Mouse (Mus musculus) liver, embryonic 11.5 days (tissue): ENCODE data around the gene Arhgdia. TPM values are rescaled to one million over a fixed set of nuclear protein-coding genes. Genes with fewer than 3 reads are reported as not detected.

ENCODE experiments used
- ATAC-seq: fragments of 200-750 bp; cut with Nextera tagmentation; replicated peaks from 2 replicates; pipeline ENCODE4 v1.8.0; 2017; ENCODE audit warnings: moderate number of reproducible peaks, mild to moderate bottlenecking, moderate TSS enrichment, moderate library complexity; ENCODE audit not compliant: low FRiP score
- DNase-seq: peaks from one replicate; pipeline ENCODE4 v3.0.0-alpha.2; 2017; ENCODE audit warnings: low spot score
- H3K27ac ChIP-seq: fragments of 300-500 bp; sonication (generic); 2 replicates; pipeline ENCODE4 v1.5.1; 2014; ENCODE audit warnings: mild to moderate bottlenecking, low read depth, low read length, control low read depth
- H3K27me3 ChIP-seq: fragments of 300-500 bp; sonication (generic); replicated peaks from 2 replicates; pipeline ENCODE4 v1.6.1; 2014; ENCODE audit warnings: low read length, mixed read lengths; ENCODE audit not compliant: control insufficient read depth, insufficient read depth
- H3K36me3 ChIP-seq: fragments of 300-500 bp; sonication (generic); 2 replicates; pipeline ENCODE4 v1.6.1; 2014; ENCODE audit warnings: mild to moderate bottlenecking, low read length, moderate library complexity, mixed read lengths; ENCODE audit not compliant: control insufficient read depth, insufficient read depth
- H3K4me1 ChIP-seq: fragments of 300-500 bp; sonication (generic); replicated peaks from 2 replicates; pipeline ENCODE4 v1.6.1; 2014; ENCODE audit warnings: low read length, mixed read lengths; ENCODE audit not compliant: control insufficient read depth, insufficient read depth
- H3K4me2 ChIP-seq: fragments of 300-500 bp; sonication (generic); 2 replicates; pipeline ENCODE4 v1.6.1; 2014; ENCODE audit warnings: mild to moderate bottlenecking, control low read depth, moderate library complexity
- H3K4me3 ChIP-seq: fragments of 300-500 bp; sonication (generic); 2 replicates; pipeline ENCODE4 v1.5.1; 2014; ENCODE audit warnings: low read depth, low read length, control low read depth
- H3K9ac ChIP-seq: fragments of 300-500 bp; sonication (generic); 2 replicates; pipeline ENCODE4 v1.6.1; 2014; ENCODE audit warnings: low read depth, low read length, control low read depth
- H3K9me3 ChIP-seq: fragments of 300-500 bp; sonication (generic); 2 replicates; pipeline ENCODE4 v1.6.1; 2016; ENCODE audit warnings: low read length, inconsistent platforms, mixed read lengths; ENCODE audit not compliant: control insufficient read depth
- WGBS: fragments of 180-500 bp; shearing (Covaris S2); extraction: QIAGEN DNeasy Blood & Tissue Kit; methylation state at CpG from one replicate; pipeline ENCODE4 v1.1.7; 2014; 5-methylcytosine and 5-hydroxymethylcytosine counted together
- polyA plus RNA-seq: library from polyadenylated mRNA; unstranded; fragments of >200 nt; fragmentation: Nextera tagmentation; extraction: Ambion mirVana; gene quantifications from 2 replicates; pipeline ENCODE4 v1.2.1, GENCODE M21; 2014

Arhgdia gene
- polyA plus RNA-seq, 1 experiment from 2014 or later = 561 TPM

DNA sequence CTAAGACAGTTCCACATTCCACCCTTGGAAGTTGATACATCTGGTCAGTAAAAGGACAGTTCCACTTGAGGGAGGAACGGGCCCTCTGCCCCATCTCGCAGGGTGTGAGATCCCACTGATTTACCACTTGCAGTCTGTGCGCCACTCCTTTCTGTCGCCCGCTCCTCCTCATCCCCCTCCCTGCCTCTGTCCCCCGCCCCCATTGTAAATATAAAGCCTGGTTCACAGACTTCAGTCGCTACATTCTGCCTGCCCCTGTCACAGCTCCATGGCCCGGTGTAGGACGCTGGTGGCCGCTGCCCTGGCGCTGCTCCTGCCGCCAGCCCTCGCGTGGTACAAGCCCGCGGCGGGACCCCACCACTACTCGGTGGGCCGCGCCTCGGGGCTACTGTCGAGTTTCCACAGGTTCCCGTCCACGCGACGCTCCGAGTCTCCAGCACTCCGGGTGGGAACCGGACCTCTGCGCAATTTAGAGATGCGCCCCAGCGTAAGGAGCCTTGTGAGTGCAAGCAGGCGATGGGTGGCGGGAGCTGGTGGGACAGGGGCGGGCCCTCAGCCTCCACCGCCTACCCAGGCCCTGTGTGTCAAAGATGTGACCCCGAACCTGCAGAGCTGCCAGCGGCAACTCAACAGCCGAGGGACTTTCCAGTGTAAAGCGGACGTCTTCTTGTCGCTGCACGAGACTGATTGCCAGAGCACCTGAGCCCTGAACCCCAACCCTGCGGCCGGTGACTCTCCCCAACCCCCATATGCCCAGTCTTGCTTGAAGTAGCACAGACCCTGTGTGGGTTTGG is 27.0 kb upstream of the Arhgdia start, which contains the start of gene Npb:
TSS of gene Npb (plus strand) at position 237 of the 794 bp plus-strand sequence.
- Histone ChIP-seq H3K4me3 (peak within 1 kb of the TSS; percentile 40), H3K9me3 (no peaks in the 10 kb centered on the region), H3K27me3 (peaks cover 4% of the 10 kb centered on the region; the same call in 1 of the 2 replicates), H3K9ac (peak within 1 kb of the TSS; percentile 57), H3K27ac (peak within 1 kb of the TSS; percentile 36; the same call in 1 of the 2 replicates), H3K36me3 (peaks cover 33% of the 10 kb centered on the region), H3K4me2 (peak within 1 kb of the TSS; percentile 66), H3K4me1 (peaks cover 25% of the 10 kb centered on the region)
- ATAC-seq (no peak), DNase-seq (no peak)
- 15% methylated on average over 45 of the region's 45 CpGs for WGBS

DNA sequence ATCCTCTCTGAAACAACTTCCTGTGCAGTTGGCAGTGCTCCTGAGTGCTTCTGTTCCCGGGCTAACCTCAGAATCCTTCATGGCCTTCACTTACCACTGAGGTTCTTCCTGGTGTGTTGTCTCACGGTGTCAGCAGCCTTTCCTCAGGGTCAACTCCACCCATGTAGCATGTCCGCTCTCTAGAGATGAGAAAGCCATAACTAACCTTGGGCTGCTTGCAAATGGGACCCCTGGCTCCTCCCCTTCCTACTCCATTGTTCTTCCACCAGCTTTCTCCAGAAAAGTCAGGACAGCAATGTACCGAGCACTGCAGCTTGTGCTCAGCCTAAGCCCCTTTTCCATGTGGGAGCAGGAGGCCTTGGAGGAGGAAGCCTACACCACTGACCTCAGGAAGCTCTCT is 25.3 kb upstream of the Arhgdia start:
- 81% methylated on average over 4 of the region's 4 CpGs for WGBS

DNA sequence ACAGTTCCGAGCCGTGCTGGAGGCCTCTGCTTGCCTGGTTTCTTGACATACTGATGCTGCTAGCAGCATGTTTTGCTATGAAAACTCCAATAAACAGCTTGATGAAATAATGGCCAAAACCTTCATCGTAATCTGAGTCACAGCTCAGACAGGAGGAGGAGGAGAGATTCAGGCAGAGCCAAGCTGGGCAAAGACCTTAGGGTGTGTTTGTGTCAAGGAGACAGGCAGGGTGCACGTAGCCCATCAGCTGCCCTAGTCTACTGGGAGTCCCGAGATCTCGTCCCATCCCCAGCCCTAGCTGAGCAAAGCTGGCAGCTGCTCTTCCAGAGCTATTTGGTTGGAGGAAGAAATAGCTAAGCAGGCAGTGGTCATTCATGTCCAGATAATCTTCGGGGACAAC is 24.2 kb upstream of the Arhgdia start:
- H3K27me3 ChIP-seq = peaks cover 4% of the 10 kb centered on the region; the same call in 1 of the 2 replicates
- no peak overlapping the region for H3K9ac ChIP-seq
- H3K36me3 ChIP-seq = peaks cover 17% of the 10 kb centered on the region
- no peaks in the 10 kb centered on the region for H3K9me3 ChIP-seq
- ATAC-seq (no peak), DNase-seq (no peak)
- H3K4me1 ChIP-seq = peaks cover 33% of the 10 kb centered on the region
- H3K4me2 ChIP-seq = no peak overlapping the region
- 91% methylated on average over 7 of the region's 7 CpGs for WGBS
- no peak overlapping the region for H3K27ac ChIP-seq
- no peak overlapping the region for H3K4me3 ChIP-seq

More for the DNA sequence above, 25.3 kb upstream of the Arhgdia start:
- H3K9ac ChIP-seq = no peak overlapping the region
- ATAC-seq (no peak), DNase-seq (no peak)
- H3K36me3 ChIP-seq = peaks cover 25% of the 10 kb centered on the region
- no peak overlapping the region for H3K27ac ChIP-seq
- H3K27me3 ChIP-seq = peaks cover 4% of the 10 kb centered on the region; the same call in 1 of the 2 replicates
- H3K4me3 ChIP-seq = no peak overlapping the region
- H3K4me1 ChIP-seq = peaks cover 33% of the 10 kb centered on the region
- no peaks in the 10 kb centered on the region for H3K9me3 ChIP-seq
- no peak overlapping the region for H3K4me2 ChIP-seq

DNA sequence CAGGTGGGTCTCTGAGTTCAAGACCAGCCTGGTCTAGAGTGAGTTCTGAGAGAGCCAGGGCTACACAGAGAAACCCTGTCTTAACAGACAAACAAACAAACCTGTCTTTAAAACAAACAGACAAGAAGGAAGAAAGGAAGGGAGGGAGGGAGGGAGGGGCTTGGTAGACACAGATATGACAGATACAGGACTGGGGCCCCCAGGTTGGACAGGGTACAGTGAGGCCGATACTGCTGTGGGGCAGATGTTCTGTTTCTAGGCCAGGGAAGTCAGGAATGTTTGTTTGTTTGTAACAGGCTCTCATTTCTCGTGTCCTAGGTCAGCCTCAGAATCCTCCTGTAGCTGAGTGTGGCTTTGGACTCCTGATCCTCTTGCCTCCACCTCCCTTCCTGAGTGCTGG is 22.1 kb upstream of the Arhgdia start:
- ATAC-seq (peak; percentile 78), DNase-seq (no peak)
- Histone ChIP-seq H3K4me1 (peaks cover 30% of the 10 kb centered on the region), H3K4me3 (peak overlapping the region; percentile 20; the same call in 1 of the 2 replicates), H3K9me3 (no peaks in the 10 kb centered on the region), H3K4me2 (peak overlapping the region; percentile 53), H3K36me3 (peaks cover 21% of the 10 kb centered on the region), H3K9ac (peak overlapping the region; percentile 35), H3K27ac (peak overlapping the region; percentile 64), H3K27me3 (peaks cover 3% of the 10 kb centered on the region; the same call in 1 of the 2 replicates)
- 54% methylated on average over 2 of the region's 2 CpGs for WGBS

DNA sequence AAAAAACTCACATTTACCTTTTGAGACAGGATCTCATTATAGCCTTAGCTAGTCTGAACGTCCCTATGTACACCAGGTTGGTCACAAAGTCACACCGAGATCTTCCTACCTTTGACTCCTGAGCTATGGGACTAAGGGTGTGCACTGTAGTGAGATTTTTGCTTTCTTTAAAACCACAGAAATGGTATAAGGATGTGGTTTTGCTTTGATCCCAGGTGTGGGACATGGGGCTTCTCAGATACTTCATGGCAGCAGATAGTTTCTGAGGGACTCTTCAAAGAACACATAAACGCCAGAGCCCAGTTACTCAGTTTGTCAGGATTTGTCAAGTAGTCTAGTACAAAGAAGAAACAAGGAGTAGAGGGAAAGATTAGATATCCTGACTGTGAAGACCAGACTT is 19.3 kb upstream of the Arhgdia start:
- H3K4me1 ChIP-seq = peaks cover 38% of the 10 kb centered on the region
- peaks cover 25% of the 10 kb centered on the region for H3K36me3 ChIP-seq
- H3K4me3 ChIP-seq = no peak overlapping the region
- no peaks in the 10 kb centered on the region for H3K27me3 ChIP-seq
- H3K9ac ChIP-seq = no peak overlapping the region
- no peak overlapping the region for H3K4me2 ChIP-seq
- no peak for ATAC-seq
- H3K27ac ChIP-seq = no peak overlapping the region
- no peaks in the 10 kb centered on the region for H3K9me3 ChIP-seq
- no peak for DNase-seq
- WGBS = 90% methylated on average over 3 of the region's 3 CpGs

DNA sequence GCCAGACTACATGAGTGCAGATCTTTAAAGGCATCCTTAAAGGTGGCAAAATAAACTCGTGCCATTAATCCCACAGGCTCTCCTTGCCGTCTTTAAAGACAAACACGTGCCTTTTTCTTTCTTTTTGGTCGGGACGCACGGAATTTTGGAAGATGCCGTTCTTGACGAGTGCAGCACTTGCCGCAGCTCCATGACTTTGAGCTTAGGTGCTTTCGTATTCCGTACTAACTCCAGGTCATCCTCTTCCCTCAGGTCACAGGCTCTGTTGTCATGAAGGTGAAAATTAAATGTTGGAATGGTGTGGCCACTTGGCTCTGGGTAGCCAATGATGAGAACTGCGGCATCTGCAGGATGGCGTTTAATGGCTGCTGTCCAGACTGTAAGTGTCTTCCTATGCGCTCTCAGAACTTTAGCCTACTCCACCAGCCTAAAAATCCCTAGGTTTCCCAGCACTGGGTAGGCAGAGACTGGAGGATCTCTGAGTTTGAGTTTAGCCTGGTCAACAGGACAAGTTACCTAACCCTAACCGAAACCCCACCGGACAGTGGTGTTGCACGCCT is 17.6 kb upstream of the Arhgdia start:
- H3K27me3 ChIP-seq = no peaks in the 10 kb centered on the region
- DNase-seq (no peak), ATAC-seq (no peak)
- H3K4me2 ChIP-seq = peak overlapping the region; percentile 97
- H3K36me3 ChIP-seq = peaks cover 34% of the 10 kb centered on the region
- H3K9me3 ChIP-seq = no peaks in the 10 kb centered on the region
- peaks cover 35% of the 10 kb centered on the region for H3K4me1 ChIP-seq
- H3K9ac ChIP-seq = peak overlapping the region; percentile 100
- peak overlapping the region; percentile 100 for H3K4me3 ChIP-seq
- 43% methylated on average over 17 of the region's 17 CpGs for WGBS
- peak overlapping the region; percentile 97 for H3K27ac ChIP-seq

DNA sequence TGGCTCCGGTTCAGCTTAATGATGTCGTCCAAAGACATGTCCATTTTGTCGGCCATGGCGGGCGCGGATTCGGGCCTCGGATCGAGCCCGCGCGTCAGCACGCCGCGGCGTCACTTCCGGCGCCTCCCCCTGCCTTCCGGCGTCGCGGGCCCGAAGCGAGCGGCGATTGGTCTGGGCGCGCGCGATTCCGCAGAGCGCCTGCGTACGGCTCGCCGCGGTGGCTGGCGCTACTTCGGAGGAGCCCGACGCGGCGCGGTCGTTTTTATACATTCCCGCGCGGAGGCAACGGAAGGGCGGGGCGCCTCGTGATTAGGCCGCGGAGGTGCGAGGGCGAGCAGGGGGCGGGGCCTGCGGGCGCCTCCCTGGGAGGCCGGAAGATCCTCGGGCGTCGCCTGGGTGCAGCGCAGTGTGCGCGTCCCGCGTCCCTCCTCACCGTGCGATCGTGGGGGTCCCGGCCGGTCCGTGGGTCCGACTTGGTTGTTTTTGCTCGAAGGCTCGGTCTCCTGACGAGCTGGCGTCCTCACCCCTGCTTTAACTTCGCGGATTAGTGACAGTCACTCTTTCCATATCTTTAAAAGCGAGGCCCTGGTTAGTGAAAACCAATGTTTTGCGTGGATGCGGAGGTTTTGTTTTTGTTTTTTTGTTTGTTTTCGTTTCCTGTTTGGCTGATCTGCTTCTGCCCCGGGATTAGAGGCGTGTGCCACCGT is 17.0 kb upstream of the Arhgdia start, which contains the start of the genes Alyref and Anapc11:
TSS of gene Alyref (minus strand) at position 83 of the 707 bp plus-strand sequence.
TSS of gene Anapc11 (plus strand) at position 139 of the 707 bp plus-strand sequence.
- H3K4me3 ChIP-seq = peak within 1 kb of the TSS; percentile 100
- peak within 1 kb of the TSS; percentile 97 for H3K27ac ChIP-seq
- H3K27me3 ChIP-seq = no peaks in the 10 kb centered on the region
- H3K9ac ChIP-seq = peak within 1 kb of the TSS; percentile 100
- peak; percentile 98 for ATAC-seq
- peaks cover 30% of the 10 kb centered on the region for H3K4me1 ChIP-seq
- no peaks in the 10 kb centered on the region for H3K9me3 ChIP-seq
- peak; percentile 94 for DNase-seq
- H3K36me3 ChIP-seq = peaks cover 38% of the 10 kb centered on the region
- H3K4me2 ChIP-seq = peak within 1 kb of the TSS; percentile 97
- under 1% methylated on average over 88 of the region's 88 CpGs for WGBS
